Mouse (Mus musculus) kidney, adult 2 months (tissue): ENCODE measurements around the gene 5730522E02Rik.

Experiments
- CTCF ChIP-seq: fragments of 200-500 bp; conservative IDR thresholded peaks from 2 replicates; pipeline ENCODE4 v1.5.1; 2011; ENCODE audit warnings: low read depth, mild to moderate bottlenecking, control low read depth, low read length, moderate library complexity, mixed read lengths; ENCODE audit not compliant: insufficient read depth, insufficient read length
- POLR2A ChIP-seq: fragments of 200-500 bp; IDR thresholded peaks from one replicate; pipeline ENCODE4 v1.6.1; 2011; ENCODE audit warnings: low read depth, low read length, control low read depth

DNA sequence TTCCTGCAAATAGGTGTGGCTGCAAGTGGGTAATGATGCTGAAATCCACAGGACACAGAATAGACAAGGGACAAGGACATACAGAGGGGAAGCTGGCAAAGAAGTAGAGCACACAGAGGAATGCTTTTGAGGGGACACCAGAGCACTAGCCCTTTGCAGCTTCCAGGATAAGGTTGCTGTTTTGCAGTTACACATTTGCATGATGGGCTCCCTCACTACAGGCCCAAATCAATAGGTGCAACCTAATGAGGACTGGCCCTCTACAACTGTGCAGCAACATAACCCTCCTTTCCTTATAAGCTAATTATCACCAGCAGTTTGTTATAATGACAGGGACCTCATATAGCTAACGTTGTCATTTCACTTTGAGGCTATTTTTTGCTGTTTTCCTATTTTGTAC is 114.5 kb downstream of the 5730522E02Rik start:
- TF ChIP-seq POLR2A (no peak), CTCF (no peak)
